Comparison of ENCODE assay signal across 11 mouse cellular contexts in the genomic region with DNA sequence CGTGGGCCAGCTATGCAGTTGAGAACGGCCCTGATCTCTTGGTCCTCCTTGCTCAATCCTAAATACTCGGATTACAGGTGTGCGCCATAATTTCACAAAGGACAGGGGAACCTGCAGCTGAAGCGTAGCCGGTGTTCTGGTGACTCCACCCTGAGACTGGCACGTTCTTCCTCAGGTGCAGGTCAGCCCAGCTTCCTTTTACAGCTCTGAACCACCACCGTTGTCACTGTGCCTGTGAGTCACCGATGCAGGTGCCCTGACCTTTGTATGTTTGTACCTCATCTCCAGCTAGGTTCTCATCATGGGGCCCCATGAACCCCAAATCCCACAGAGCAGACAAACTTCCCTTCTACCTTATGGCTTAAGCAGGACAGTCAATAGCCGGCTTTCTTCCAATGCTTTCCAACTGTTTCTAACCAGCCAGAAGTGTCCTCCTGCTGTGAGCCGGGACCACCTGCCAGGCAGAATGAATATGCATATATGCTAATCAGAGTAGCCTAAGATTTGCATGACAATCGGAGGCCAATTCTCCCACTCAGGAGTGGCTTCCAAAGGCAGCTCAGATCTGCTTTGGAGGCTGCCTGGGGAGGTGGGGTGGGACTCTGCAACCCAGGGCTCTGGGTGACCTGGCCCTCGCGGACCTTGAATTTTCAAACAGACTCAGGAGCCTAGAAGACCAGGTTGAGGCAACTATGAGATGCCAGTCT. TPM values are rescaled to one million over a fixed set of nuclear protein-coding genes. Genes with fewer than 3 reads are reported as not detected.
DNase-seq lines count a peak whose midpoint lies in the region; ATAC-seq and TF ChIP-seq lines count a peak whose summit lies in the region.
"Had no signal": no experiment of that assay in that cellular context is flagged by ENCODE, and none has a peak within 500 bp of the region (broad histone marks: within the 10 kb centered on the region; RNA-seq: fewer than 3 reads in every experiment).

No protein-coding gene starts in this region.

- ATAC-seq in hindbrain, postnatal 0 days = no peak
- ATAC-seq in midbrain, embryonic 13.5 days = peak; percentile 58

- no peak overlapping the region for H3K4me3 ChIP-seq in hindbrain, postnatal 0 days (ENCODE audit: low read length)
- no peak overlapping the region for H3K4me3 ChIP-seq in midbrain, embryonic 13.5 days (replicated peaks)
- H3K4me3 ChIP-seq: heart, embryonic 10.5 days had no signal

- peaks cover 20% of the 10 kb centered on the region for H3K4me1 ChIP-seq in hindbrain, postnatal 0 days (ENCODE audit: insufficient read depth, low read length)
- peaks cover 59% of the 10 kb centered on the region for H3K4me1 ChIP-seq in midbrain, embryonic 13.5 days (replicated peaks)

- TF ChIP-seq POLR2A in brain, embryonic 14.5 days (IDR thresholded peaks at IDR 0.05; ENCODE audit: borderline replicate concordance, extremely low read depth, insufficient read depth, insufficient read length, poor library complexity, severe bottlenecking) = no peak

- 0 out of 2 replicates have a peak overlapping the region, but pooled peaks have one; percentile 7 for H3K4me2 ChIP-seq in hindbrain, postnatal 0 days (ENCODE audit: low read depth, low read length)
- peak overlapping the region; percentile 28 for H3K4me2 ChIP-seq in midbrain, embryonic 13.5 days (replicated peaks)

- H3K27me3 ChIP-seq in hindbrain, postnatal 0 days (ENCODE audit: insufficient read depth, low read length) = no peaks in the 10 kb centered on the region
- 0 out of 2 replicates have a peak, but pooled peaks cover 3% of the 10 kb centered on the region for H3K27me3 ChIP-seq in midbrain, embryonic 13.5 days

- intact Hi-C loops in heart, postnatal 14 days (cut with DNase I) = no loop called here

- WGBS in hindbrain, postnatal 0 days = 26% methylated on average over 14 of the region's 14 CpGs
- 27% methylated on average over 14 of the region's 14 CpGs for WGBS in midbrain, embryonic 13.5 days

- peak; percentile 96 for DNase-seq in ES-CJ7 (ENCODE audit: low read depth, low spot score)
- DNase-seq in brain, embryonic 14.5 days (ENCODE audit: low read depth) = peak; percentile 93
- DNase-seq in hindbrain, postnatal 0 days (ENCODE audit: low spot score) = peak; percentile 72
- no peak for DNase-seq in urinary bladder, adult 18-20 months (ENCODE audit: low spot score in 2 of 2)
- DNase-seq in yolk sac, embryonic 10.5 days (ENCODE audit: low spot score) = no peak
- DNase-seq in heart, postnatal 14 days = no peak
- DNase-seq: adrenal gland, postnatal 36 days; kidney, adult 9 months had no signal

- no peaks in the 10 kb centered on the region for H3K36me3 ChIP-seq in hindbrain, postnatal 0 days (ENCODE audit: insufficient read depth, low read length)
- no peaks in the 10 kb centered on the region for H3K36me3 ChIP-seq in midbrain, embryonic 13.5 days
- H3K36me3 ChIP-seq: G1E; heart, embryonic 10.5 days had no signal

- H3K9ac ChIP-seq in hindbrain, postnatal 0 days (replicated peaks; ENCODE audit: low read length) = no peak overlapping the region
- H3K9ac ChIP-seq in midbrain, embryonic 13.5 days (replicated peaks) = no peak overlapping the region

- no peak for TF ChIP-seq CTCF in brain, embryonic 14.5 days (IDR thresholded peaks at IDR 0.05; ENCODE audit: borderline replicate concordance, extremely low read depth, insufficient read depth, insufficient read length)
- no peak for TF ChIP-seq CTCF in hindbrain, postnatal 0 days (IDR thresholded peaks at IDR 0.05; ENCODE audit: low read depth)

- H3K9me3 ChIP-seq in hindbrain, postnatal 0 days (ENCODE audit: low read length) = no peaks in the 10 kb centered on the region
- H3K9me3 ChIP-seq in midbrain, embryonic 13.5 days = no peaks in the 10 kb centered on the region
- H3K9me3 ChIP-seq: heart, embryonic 10.5 days had no signal

- no peak overlapping the region for H3K27ac ChIP-seq in hindbrain, postnatal 0 days
- peak overlapping the region; percentile 64 for H3K27ac ChIP-seq in midbrain, embryonic 13.5 days
- H3K27ac ChIP-seq: heart, embryonic 10.5 days had no signal

RNA-seq across cellular contexts. Expression of gene Prr5, which starts 47.5 kb away (rescaled TPM):
- polyA plus RNA-seq in brain, embryonic 14.5 days (2012; rRNA removed) = 14.2 and 20.9 TPM in 2 replicates
- 25.5 and 34.2 TPM in 2 replicates for total RNA-seq in hindbrain, postnatal 0 days (2014; rRNA removed)
- 33.2 and 36.6 TPM in 2 replicates for polyA plus RNA-seq in hindbrain, postnatal 0 days (2015; fragmentation: Nextera tagmentation; extraction: Ambion mirVana)
- 12.2 and 13.8 TPM in 2 replicates for polyA plus RNA-seq in midbrain, embryonic 13.5 days (2015; fragmentation: Nextera tagmentation; extraction: Ambion mirVana)
- 1 to 10 TPM; 5.6 to 8.3 TPM for total RNA-seq in heart, postnatal 14 days (2021)
- total RNA-seq: G1E had no signal
- polyA plus RNA-seq: G1E had no signal

Comparison
In these comparisons a context has a peak if more than half of its experiments do, and no peak if none do; other contexts are left out.
1. DNase-seq: peak in ES-CJ7 (single experiment), brain, embryonic 14.5 days (single experiment) and hindbrain, postnatal 0 days (single experiment); none in urinary bladder, adult 18-20 months (0 of 2), yolk sac, embryonic 10.5 days (single experiment) and heart, postnatal 14 days (0 of 2).